Mouse (Mus musculus): Measurements from ENCODE around the gene Asgr2.

GRCm38 (mm10) chr11:70049816-70050215, 42.6 kb upstream of the Asgr2 start:
- no peak for TF ChIP-seq POLR2A (IDR thresholded peaks at IDR 0.05; ENCODE audit: borderline replicate concordance, low read depth, low read length)
- TF ChIP-seq CTCF (IDR thresholded peaks at IDR 0.05; ENCODE audit: low read depth, low read length) = no peak
